Mouse (Mus musculus) liver, embryonic 14.5 days (tissue): ENCODE measurements at regions not wholly inside any gene's neighbourhood (a gene's known extent, or its start where the extent isn't known, plus 50 kb on each side); places are given as distances from the start of the nearest gene placed in this dataset.

Experiments
- ATAC-seq: fragments of 200-750 bp; cut with Nextera tagmentation; 2 replicates; pipeline ENCODE4 v1.8.0; 2017; ENCODE audit warnings: moderate number of reproducible peaks, mild to moderate bottlenecking, moderate library complexity; ENCODE audit not compliant: insufficient read depth
- DNase-seq, 3 experiments: peaks; one replicate each; pipeline ENCODE4 v3.0.0-alpha.2; 2012 to 2013; ENCODE audit warnings: low read depth in 3 of 3, low spot score in 3 of 3
- H3K27ac ChIP-seq: fragments of 300-500 bp; sonication (generic); 2 replicates; pipeline ENCODE4 v1.5.1; 2014; ENCODE audit warnings: moderate library complexity, mild to moderate bottlenecking, control low read depth, inconsistent platforms
- H3K27me3 ChIP-seq: fragments of 300-500 bp; sonication (generic); 2 replicates; pipeline ENCODE4 v1.6.1; 2014; ENCODE audit warnings: mild to moderate bottlenecking, low read length, moderate library complexity; ENCODE audit not compliant: control insufficient read depth, insufficient read depth
- H3K36me3 ChIP-seq: fragments of 300-500 bp; sonication (generic); replicated peaks from 2 replicates; pipeline ENCODE4 v1.6.1; 2014; ENCODE audit warnings: low read depth; ENCODE audit not compliant: control insufficient read depth, insufficient read depth
- H3K4me1 ChIP-seq, 2 experiments: fragments of 200-500 bp in 1 of 2; fragments of 300-500 bp in 1 of 2; sonication (generic) in 1 of 2; replicated peaks; 2 replicates each; pipeline ENCODE4 v1.6.1; 2012 to 2014; ENCODE audit warnings: antibody characterized with exemption in 1 of 2, inconsistent platforms in 1 of 2, low read length in 1 of 2; ENCODE audit not compliant: control insufficient read depth in 2 of 2, insufficient read depth in 2 of 2
- H3K4me2 ChIP-seq: fragments of 300-500 bp; sonication (generic); 2 replicates; pipeline ENCODE4 v1.6.1; 2014; ENCODE audit warnings: low read depth, mild to moderate bottlenecking, control low read depth, moderate library complexity
- H3K4me3 ChIP-seq, 2 experiments: fragments of 200-500 bp in 1 of 2; fragments of 300-500 bp in 1 of 2; sonication (generic) in 1 of 2; 2 replicates each; pipeline ENCODE4 v1.5.1; 2012 to 2014; ENCODE audit warnings: low read depth in 2 of 2, low read length in 2 of 2, mild to moderate bottlenecking in 2 of 2, control low read depth in 1 of 2, inconsistent platforms in 1 of 2, moderate library complexity in 1 of 2; ENCODE audit not compliant: insufficient read depth in 1 of 2
- H3K9ac ChIP-seq: fragments of 300-500 bp; sonication (generic); replicated peaks from 2 replicates; pipeline ENCODE4 v1.6.1; 2014; ENCODE audit warnings: mild to moderate bottlenecking, control low read depth, moderate library complexity
- H3K9me3 ChIP-seq: fragments of 300-500 bp; sonication (generic); 2 replicates; pipeline ENCODE4 v1.6.1; 2016; ENCODE audit warnings: low read length, mixed read lengths; ENCODE audit not compliant: control insufficient read depth
- CTCF ChIP-seq: IDR thresholded peaks from 2 replicates; pipeline ENCODE4 v1.5.1; 2016; ENCODE audit warnings: antibody characterized with exemption, low read depth, control low read depth
- EP300 ChIP-seq: IDR thresholded peaks from 2 replicates; pipeline ENCODE4 v1.6.1; 2016; ENCODE audit warnings: antibody characterized with exemption, low read depth
- WGBS: fragments of 180-500 bp; shearing (Covaris S2); extraction: QIAGEN DNeasy Blood & Tissue Kit; methylation state at CpG from one replicate; pipeline ENCODE4 v1.1.7; 2014; ENCODE audit not compliant: insufficient replicate concordance; 5-methylcytosine and 5-hydroxymethylcytosine counted together

GRCm38 (mm10) chr4:127689986-127690385 lies 280.8 kb downstream of the CK137956 start:
- H3K27ac ChIP-seq = no peak overlapping the region
- WGBS = 50% methylated on average over 4 of the region's 4 CpGs

DNA sequence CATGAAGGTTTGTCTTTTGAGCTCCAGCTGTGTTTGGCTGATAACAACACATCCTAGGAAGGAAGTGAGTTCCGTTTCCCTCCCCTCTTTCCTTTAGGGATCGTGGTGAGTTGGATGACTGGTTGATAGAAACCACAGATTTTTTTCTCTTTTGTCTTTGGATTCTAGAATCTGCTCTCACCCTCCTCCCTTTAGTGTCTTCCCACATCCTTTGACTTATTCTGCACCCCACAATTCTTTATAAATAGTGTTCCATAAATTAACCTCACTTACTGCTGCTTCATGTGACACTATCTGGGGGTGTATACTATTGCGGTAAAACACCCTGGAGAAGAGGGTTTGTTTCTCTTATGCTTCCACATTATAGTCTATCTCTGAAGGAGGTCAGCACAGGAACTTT lies 285.7 kb downstream of the CK137956 start:
- Histone ChIP-seq H3K36me3 (no peaks in the 10 kb centered on the region), H3K27me3 (no peaks in the 10 kb centered on the region), H3K4me2 (no peak overlapping the region), H3K9ac (no peak overlapping the region), H3K27ac (no peak overlapping the region), H3K4me3 (no peak overlapping the region), H3K9me3 (no peaks in the 10 kb centered on the region), H3K4me1 (no peaks in the 10 kb centered on the region)
- TF ChIP-seq EP300 (no peak), CTCF (no peak)
- ATAC-seq (no peak), DNase-seq (no peak)
- 18% methylated on average over 3 of the region's 3 CpGs for WGBS

More at GRCm38 (mm10) chr4:127689986-127690385, 280.8 kb downstream of the CK137956 start:
- TF ChIP-seq EP300 (no peak), CTCF (no peak)
- Histone ChIP-seq H3K36me3 (no peaks in the 10 kb centered on the region), H3K9ac (no peak overlapping the region), H3K4me2 (no peak overlapping the region), H3K9me3 (no peaks in the 10 kb centered on the region), H3K27me3 (no peaks in the 10 kb centered on the region), H3K4me1 (no peaks in the 10 kb centered on the region), H3K4me3 (no peak overlapping the region)
- no peak for ATAC-seq
- DNase-seq = no peak

GRCm38 (mm10) chr4:127679391-127679790 lies 291.4 kb downstream of the CK137956 start:
- H3K4me1 ChIP-seq = no peaks in the 10 kb centered on the region
- TF ChIP-seq CTCF (no peak), EP300 (no peak)

DNA sequence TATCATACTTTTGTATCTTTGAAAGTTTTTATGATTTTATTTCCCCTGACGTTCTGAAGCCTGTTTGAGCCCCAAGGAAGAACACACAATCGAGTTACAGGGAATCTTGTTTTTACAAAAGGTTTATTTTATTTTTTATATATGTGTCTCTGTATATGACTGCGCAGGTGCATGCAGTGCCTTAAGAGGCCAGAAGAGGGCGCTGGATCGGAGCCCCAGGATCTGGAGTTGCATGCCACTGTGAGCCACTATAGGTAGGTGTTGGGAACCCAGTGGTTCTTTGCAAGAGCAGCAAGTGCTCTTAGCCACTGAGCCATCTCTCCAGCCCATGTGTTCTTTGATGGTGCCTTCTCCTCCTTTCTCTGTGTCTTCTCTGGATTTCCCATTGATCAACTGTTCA lies 292.3 kb downstream of the CK137956 start:
- TF ChIP-seq EP300 (no peak), CTCF (peak; percentile 28)
- Histone ChIP-seq H3K4me2 (no peak overlapping the region), H3K36me3 (no peaks in the 10 kb centered on the region), H3K4me3 (no peak overlapping the region), H3K9ac (no peak overlapping the region), H3K9me3 (no peaks in the 10 kb centered on the region; the same call in 1 of the 2 replicates), H3K4me1 (no peaks in the 10 kb centered on the region), H3K27me3 (no peaks in the 10 kb centered on the region), H3K27ac (no peak overlapping the region)
- DNase-seq (no peak), ATAC-seq (no peak)
- 35% methylated on average over 5 of the region's 5 CpGs for WGBS

More at GRCm38 (mm10) chr4:127679391-127679790, 291.4 kb downstream of the CK137956 start:
- WGBS = 38% methylated on average over 4 of the region's 4 CpGs
- Histone ChIP-seq H3K4me3 (no peak overlapping the region), H3K9me3 (no peaks in the 10 kb centered on the region; the same call in 1 of the 2 replicates), H3K9ac (no peak overlapping the region), H3K36me3 (no peaks in the 10 kb centered on the region), H3K27me3 (no peaks in the 10 kb centered on the region), H3K4me2 (no peak overlapping the region), H3K27ac (no peak overlapping the region)
- DNase-seq (no peak), ATAC-seq (no peak)

GRCm38 (mm10) chr4:127675745-127676315 lies 294.9 kb downstream of the CK137956 start:
- Histone ChIP-seq H3K4me2 (no peak overlapping the region), H3K36me3 (no peaks in the 10 kb centered on the region), H3K4me3 (no peak overlapping the region), H3K9me3 (no peaks in the 10 kb centered on the region; the same call in 1 of the 2 replicates), H3K27me3 (no peaks in the 10 kb centered on the region), H3K4me1 (no peaks in the 10 kb centered on the region), H3K9ac (no peak overlapping the region), H3K27ac (no peak overlapping the region)
- no peak for ATAC-seq
- whole genome bisulfite sequencing = 46% methylated on average over 16 of the region's 16 CpGs
- TF ChIP-seq CTCF (no peak), EP300 (no peak)
- DNase-seq = no peak
